Mouse (Mus musculus): Measurements from ENCODE around the gene Gm14401.
"Not testable (repeated sequence)": the region's sequence is repeated elsewhere in the genome, so short reads cannot be mapped to it uniquely, and the experiment has no call there.

Gene Gm14401

DNA sequence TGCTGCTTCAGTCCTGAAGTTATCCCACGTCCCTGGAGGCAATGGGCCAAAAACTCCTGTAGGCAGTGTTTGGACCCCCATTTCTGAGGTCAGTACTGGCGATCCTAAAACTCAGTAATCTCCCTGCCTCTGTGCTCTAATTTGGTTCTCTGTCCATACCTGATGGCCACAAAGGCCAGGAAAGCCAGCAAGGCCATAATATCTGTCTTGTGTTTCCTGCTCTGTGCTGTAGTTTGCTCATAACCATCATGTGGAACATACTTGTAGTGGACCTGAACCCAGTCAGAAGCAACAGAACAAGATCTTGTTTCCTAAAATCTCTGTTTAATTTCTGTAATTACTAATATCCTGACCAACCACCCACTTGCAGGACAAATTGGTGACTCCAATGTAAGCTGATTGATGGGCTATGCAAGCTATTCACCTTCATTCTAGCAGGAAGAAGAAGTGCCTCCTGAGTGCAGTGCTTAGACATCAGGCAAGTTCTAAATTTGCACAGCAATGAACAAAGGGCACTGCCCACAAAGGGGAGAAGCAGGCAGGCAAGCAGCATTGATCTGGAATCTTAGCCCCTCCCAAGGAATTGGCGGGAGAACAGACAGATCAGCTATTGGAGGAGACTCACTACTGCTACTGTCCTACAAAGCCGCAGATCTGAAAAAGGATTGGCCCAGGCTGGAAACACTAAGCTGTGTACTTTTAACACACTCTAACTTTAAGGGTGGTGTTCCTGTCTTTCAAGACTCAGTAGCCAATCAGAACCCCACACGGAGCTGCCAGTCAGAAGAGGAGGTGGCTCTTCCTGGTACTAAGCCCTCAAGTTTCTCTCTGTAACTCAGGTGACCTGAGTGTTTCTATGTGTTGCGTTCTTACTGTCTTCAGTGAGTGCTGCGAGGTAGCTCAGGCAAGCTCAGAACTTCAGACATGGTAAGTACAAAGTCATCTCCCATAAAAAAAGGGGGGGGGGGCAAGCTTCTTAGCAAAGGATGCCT lies at the start of gene Gm14401:
TSS of gene Gm14401 (plus strand) at position 889 of the 992 bp plus-strand sequence.
- peak; percentile 6 for DNase-seq

DNA sequence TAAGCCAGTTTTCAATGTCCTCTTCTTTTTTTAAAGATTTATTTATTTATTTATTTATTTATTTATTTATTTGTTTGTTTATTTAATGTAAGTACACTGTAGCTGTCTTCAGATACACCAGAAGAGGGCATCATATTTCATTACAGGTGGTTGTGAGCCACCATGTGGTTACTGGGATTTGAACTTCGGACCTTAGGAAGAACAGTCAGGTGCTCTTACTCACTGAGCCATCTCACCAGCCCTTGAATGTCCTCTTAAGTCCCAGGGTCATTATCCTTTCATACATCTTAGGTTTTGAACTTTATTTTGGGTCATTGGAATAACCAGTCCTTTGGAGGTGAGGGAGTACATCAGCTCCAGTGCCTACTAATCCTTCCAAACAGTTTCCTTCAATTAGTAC lies 1.3 kb upstream of the Gm14401 start:
- not testable (repeated sequence) for DNase-seq

DNA sequence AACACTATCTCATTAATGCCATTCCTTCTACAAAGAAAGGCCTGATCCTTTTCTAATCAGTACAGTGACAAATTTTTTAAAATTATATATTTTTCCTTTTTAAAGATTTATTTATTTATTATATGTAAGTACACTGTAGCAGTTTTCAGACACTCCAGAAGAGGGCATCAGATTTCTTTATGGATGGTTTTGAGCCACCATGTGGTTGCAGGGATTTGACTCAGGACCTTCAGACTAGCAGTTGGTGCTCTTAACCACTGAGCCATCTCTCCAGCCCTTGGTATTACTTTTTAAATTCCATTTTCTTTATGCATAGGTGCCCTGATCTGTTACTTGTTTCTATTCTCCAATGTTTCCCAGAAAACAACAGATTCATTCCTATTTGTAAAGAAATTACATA lies 895 bp downstream of the Gm14401 start:
- peak; percentile 7 for DNase-seq

- DNase-seq, result not testable (repeated sequence)
These were observed 5.7 kb downstream of the Gm14401 start for GRCm38 (mm10) chr2:177079866-177080265.

GRCm38 (mm10) chr2:177109086-177109485 lies 35.0 kb downstream of the Gm14401 start:
- not testable (repeated sequence) for DNase-seq

DNA sequence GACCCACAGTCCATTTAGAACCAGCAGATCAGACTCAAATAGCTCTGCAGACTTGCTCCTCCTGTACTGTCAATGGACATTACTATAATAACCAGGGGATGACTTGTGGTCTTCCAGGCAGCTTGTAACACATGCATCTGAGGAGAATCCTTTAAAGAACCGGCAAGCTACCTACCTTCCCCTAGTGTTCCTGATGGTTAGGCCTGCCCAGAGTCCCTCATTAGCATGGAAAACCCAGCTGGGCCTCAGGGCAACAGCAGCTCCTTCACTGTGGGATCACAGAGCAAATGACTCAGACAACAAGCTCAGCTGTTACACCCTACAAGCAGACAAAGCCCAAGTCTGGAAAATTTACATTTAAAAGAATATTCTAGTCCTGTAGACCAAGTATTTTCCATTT lies 55.0 kb downstream of the Gm14401 start:
- DNase-seq, result not testable (repeated sequence)

Measured in lung, postnatal 10 days (tissue).